In genomic region chr5:123134875-123135382, GRCm38 (mm10) we compare ENCODE assay signal across 8 mouse cellular contexts. TPM values are rescaled to one million over a fixed set of nuclear protein-coding genes. Genes with fewer than 3 reads are reported as not detected.
DNase-seq lines count a peak whose midpoint lies in the region; ATAC-seq and TF ChIP-seq lines count a peak whose summit lies in the region.

No protein-coding gene starts in this region.

- 0 out of 2 replicates have a peak, but pooled peaks cover 7% of the 10 kb centered on the region for H3K36me3 ChIP-seq in embryonic facial prominence, embryonic 15.5 days
- H3K36me3 ChIP-seq in limb, embryonic 11.5 days (ENCODE audit: control insufficient read depth, insufficient read depth, low read length) = peaks cover 6% of the 10 kb centered on the region
- peaks cover 41% of the 10 kb centered on the region for H3K36me3 ChIP-seq in neural tube, embryonic 13.5 days

- H3K9me3 ChIP-seq in embryonic facial prominence, embryonic 15.5 days (replicated peaks) = no peaks in the 10 kb centered on the region
- H3K9me3 ChIP-seq in limb, embryonic 11.5 days (ENCODE audit: control insufficient read depth, low read length) = no peaks in the 10 kb centered on the region
- no peaks in the 10 kb centered on the region for H3K9me3 ChIP-seq in neural tube, embryonic 13.5 days

- DNase-seq in left cerebral cortex, adult 2 months (ENCODE audit: extremely low spot score in 1 of 2, low spot score in 2 of 2) = no peak
- DNase-seq in left cerebral cortex, adult 11 months (ENCODE audit: low spot score) = no peak
- DNase-seq in limb, embryonic 11.5 days (ENCODE audit: low spot score) = no peak
- no peak for DNase-seq in left cerebral cortex, postnatal 10 days (ENCODE audit: extremely low spot score in 1 of 2, low spot score in 2 of 2)
- no peak for DNase-seq in cerebellum, adult 11 months
- DNase-seq in adrenal gland, postnatal 10 days = no peak

- TF ChIP-seq CTCF in left cerebral cortex, adult 2 months (IDR thresholded peaks at IDR 0.05) = no peak

- H3K9ac ChIP-seq in embryonic facial prominence, embryonic 15.5 days = no peak overlapping the region
- peak overlapping the region; percentile 17; the same call in 1 of the 2 replicates for H3K9ac ChIP-seq in limb, embryonic 11.5 days (ENCODE audit: low read length)
- H3K9ac ChIP-seq in neural tube, embryonic 13.5 days = peak overlapping the region; percentile 100

- intact Hi-C loops in left cerebral cortex, adult 2 months (cut with DNase I) = no loop called here
- intact Hi-C loops in left cerebral cortex, postnatal 10 days (cut with DNase I) = loop anchor here (5.0 kb wide), 1 partner anchor 73 kb away; no protein-coding TSS in a partner anchor

- H3K27ac ChIP-seq in left cerebral cortex, adult 2 months = peak overlapping the region; percentile 100
- peak overlapping the region; percentile 100 for H3K27ac ChIP-seq in embryonic facial prominence, embryonic 15.5 days (replicated peaks)
- peak overlapping the region; percentile 47; the same call in 1 of the 2 replicates for H3K27ac ChIP-seq in limb, embryonic 11.5 days (replicated peaks; ENCODE audit: low read depth, low read length)
- H3K27ac ChIP-seq in neural tube, embryonic 13.5 days (replicated peaks) = peak overlapping the region; percentile 100

- no peak for ATAC-seq in embryonic facial prominence, embryonic 15.5 days (ENCODE audit: insufficient number of reproducible peaks, low FRiP score, low TSS enrichment, low read depth)
- ATAC-seq in limb, embryonic 11.5 days (ENCODE audit: insufficient number of reproducible peaks, low FRiP score, low TSS enrichment, low read depth) = no peak
- no peak for ATAC-seq in neural tube, embryonic 13.5 days (ENCODE audit: low read depth)

- H3K4me2 ChIP-seq in embryonic facial prominence, embryonic 15.5 days (replicated peaks) = peak overlapping the region; percentile 97
- peak overlapping the region; percentile 100 for H3K4me2 ChIP-seq in limb, embryonic 11.5 days (ENCODE audit: low read depth, severe bottlenecking)
- H3K4me2 ChIP-seq in neural tube, embryonic 13.5 days = peak overlapping the region; percentile 100

- peak overlapping the region; percentile 70 for H3K4me3 ChIP-seq in left cerebral cortex, adult 2 months
- H3K4me3 ChIP-seq in embryonic facial prominence, embryonic 15.5 days (replicated peaks) = peak overlapping the region; percentile 85
- H3K4me3 ChIP-seq in limb, embryonic 11.5 days (ENCODE audit: low read depth, low read length) = peak overlapping the region; percentile 95
- H3K4me3 ChIP-seq in neural tube, embryonic 13.5 days = peak overlapping the region; percentile 95

- 21% methylated on average over 8 of the region's 8 CpGs for WGBS in embryonic facial prominence, embryonic 15.5 days
- 23% methylated on average over 8 of the region's 8 CpGs for WGBS in limb, embryonic 11.5 days
- WGBS in neural tube, embryonic 13.5 days = 10% methylated on average over 8 of the region's 8 CpGs

- H3K27me3 ChIP-seq in embryonic facial prominence, embryonic 15.5 days = no peaks in the 10 kb centered on the region
- no peaks in the 10 kb centered on the region for H3K27me3 ChIP-seq in limb, embryonic 11.5 days (ENCODE audit: control insufficient read depth, insufficient read depth, low read length)
- no peaks in the 10 kb centered on the region for H3K27me3 ChIP-seq in neural tube, embryonic 13.5 days

- H3K4me1 ChIP-seq in embryonic facial prominence, embryonic 15.5 days = peaks cover 72% of the 10 kb centered on the region
- H3K4me1 ChIP-seq in limb, embryonic 11.5 days (ENCODE audit: control insufficient read depth, insufficient read depth, low read length) = peaks cover 58% of the 10 kb centered on the region
- peaks cover 71% of the 10 kb centered on the region for H3K4me1 ChIP-seq in neural tube, embryonic 13.5 days (replicated peaks)

RNA-seq across cellular contexts. Expression of gene Rhof, which starts 2.4 kb away (rescaled TPM):
- total RNA-seq in left cerebral cortex, adult 2 months (2021) = 10 to 100 TPM; 48.5 to 48.9 TPM
- 5.4 and 6.4 TPM in 2 replicates for polyA plus RNA-seq in embryonic facial prominence, embryonic 15.5 days (2015; fragmentation: Nextera tagmentation; extraction: Ambion mirVana)
- 2.9 and 3.6 TPM in 2 replicates for polyA plus RNA-seq in limb, embryonic 11.5 days (2014; fragmentation: Nextera tagmentation; extraction: Ambion mirVana)
- polyA plus RNA-seq in neural tube, embryonic 13.5 days (2015; fragmentation: Nextera tagmentation; extraction: Ambion mirVana) = 4.2 and 4.4 TPM in 2 replicates
- 10 to 100 TPM; 56.0 to 56.7 TPM for total RNA-seq in left cerebral cortex, postnatal 10 days (2021)
- 1 to 10 TPM; 1.6 to 1.8 TPM for total RNA-seq in adrenal gland, postnatal 10 days (2021)

RNA-seq across cellular contexts. Expression of gene Setd1b, which starts 7.1 kb away (rescaled TPM):
- total RNA-seq in left cerebral cortex, adult 2 months (2021) = 10 to 100 TPM; 32.4 to 42.2 TPM
- 11.4 TPM in 2 replicates for polyA plus RNA-seq in embryonic facial prominence, embryonic 15.5 days (2015; fragmentation: Nextera tagmentation; extraction: Ambion mirVana)
- polyA plus RNA-seq in limb, embryonic 11.5 days (2014; fragmentation: Nextera tagmentation; extraction: Ambion mirVana) = 12.0 and 14.0 TPM in 2 replicates
- 11.5 and 13.1 TPM in 2 replicates for polyA plus RNA-seq in neural tube, embryonic 13.5 days (2015; fragmentation: Nextera tagmentation; extraction: Ambion mirVana)
- total RNA-seq in left cerebral cortex, postnatal 10 days (2021) = 10 to 100 TPM; 30.3 to 32.6 TPM
- total RNA-seq in adrenal gland, postnatal 10 days (2021) = 10 to 100 TPM; 19.5 to 27.4 TPM

RNA-seq across cellular contexts. Expression of gene Psmd9, which starts 34.3 kb away (rescaled TPM):
- 10 to 100 TPM; 23.4 to 24.9 TPM for total RNA-seq in left cerebral cortex, adult 2 months (2021)
- polyA plus RNA-seq in embryonic facial prominence, embryonic 15.5 days (2015; fragmentation: Nextera tagmentation; extraction: Ambion mirVana) = 92.3 and 95.4 TPM in 2 replicates
- polyA plus RNA-seq in limb, embryonic 11.5 days (2014; fragmentation: Nextera tagmentation; extraction: Ambion mirVana) = 82.6 and 85.8 TPM in 2 replicates
- 66.9 and 67.9 TPM in 2 replicates for polyA plus RNA-seq in neural tube, embryonic 13.5 days (2015; fragmentation: Nextera tagmentation; extraction: Ambion mirVana)
- 10 to 100 TPM; 37.9 to 38.9 TPM for total RNA-seq in left cerebral cortex, postnatal 10 days (2021)
- 10 to 100 TPM; 29.0 to 29.4 TPM for total RNA-seq in adrenal gland, postnatal 10 days (2021)

RNA-seq across cellular contexts. Expression of gene Hpd, which starts 47.6 kb away (rescaled TPM):
- total RNA-seq in left cerebral cortex, adult 2 months (2021) = not detected
- polyA plus RNA-seq in embryonic facial prominence, embryonic 15.5 days (2015; fragmentation: Nextera tagmentation; extraction: Ambion mirVana) = not detected in 2 replicates
- not detected in 2 replicates for polyA plus RNA-seq in limb, embryonic 11.5 days (2014; fragmentation: Nextera tagmentation; extraction: Ambion mirVana)
- not detected in 2 replicates for polyA plus RNA-seq in neural tube, embryonic 13.5 days (2015; fragmentation: Nextera tagmentation; extraction: Ambion mirVana)
- not detected for total RNA-seq in left cerebral cortex, postnatal 10 days (2021)
- 100 to 1,000 TPM in 1 of 2 experiments, 10 to 100 TPM in 1; 65.8 to 142 TPM for total RNA-seq in adrenal gland, postnatal 10 days (2021)

Comparison
In these comparisons a context has a peak if more than half of its experiments do, and no peak if none do; other contexts are left out.
1. H3K27ac ChIP-seq: peak in every context shown above with its lines; median percentile 100 in left cerebral cortex, adult 2 months; 100 in embryonic facial prominence, embryonic 15.5 days; 100 in neural tube, embryonic 13.5 days; 47 in limb, embryonic 11.5 days.
2. RNA of gene Rhof, which starts 2.4 kb away (total RNA-seq): 56.0 to 56.7 TPM in left cerebral cortex, postnatal 10 days and 48.5 to 48.9 TPM in left cerebral cortex, adult 2 months; 1.6 to 1.8 TPM in adrenal gland, postnatal 10 days; every median in the first group is over 10 times any median in the second.
3. Peak in every context shown above with its lines, with median percentiles within 50 percentile points of each other: H3K4me3 ChIP-seq and H3K4me2 ChIP-seq.